Mouse (Mus musculus): ENCODE measurements at regions not wholly inside any gene's neighbourhood (a gene's known extent, or its start where the extent isn't known, plus 50 kb on each side); places are given as distances from the start of the nearest gene placed in this dataset.

- DNase-seq (ENCODE audit: low spot score) = no peak
Observed at GRCm38 (mm10) chr2:103848923-103849700, 51.7 kb upstream of the Caprin1 start.

GRCm38 (mm10) chr2:103849766-103850530, 52.5 kb upstream of the Caprin1 start:
- DNase-seq (ENCODE audit: low spot score) = no peak

DNA sequence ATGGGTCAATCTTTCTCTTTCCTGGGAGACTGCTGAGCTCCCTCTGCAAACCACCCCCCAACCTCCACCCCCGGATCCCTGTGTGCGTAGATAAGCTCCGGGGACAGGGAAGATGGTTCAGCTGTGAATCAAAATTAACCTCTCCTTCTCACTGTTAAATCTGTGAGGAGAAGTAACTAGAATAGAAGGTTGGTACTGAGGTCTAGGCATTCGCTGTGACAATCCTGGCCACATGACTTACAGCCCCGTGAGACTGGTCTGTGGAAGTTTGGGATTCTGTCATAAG, 53.0 kb upstream of the Caprin1 start:
- DNase-seq (ENCODE audit: low spot score) = no peak

DNA sequence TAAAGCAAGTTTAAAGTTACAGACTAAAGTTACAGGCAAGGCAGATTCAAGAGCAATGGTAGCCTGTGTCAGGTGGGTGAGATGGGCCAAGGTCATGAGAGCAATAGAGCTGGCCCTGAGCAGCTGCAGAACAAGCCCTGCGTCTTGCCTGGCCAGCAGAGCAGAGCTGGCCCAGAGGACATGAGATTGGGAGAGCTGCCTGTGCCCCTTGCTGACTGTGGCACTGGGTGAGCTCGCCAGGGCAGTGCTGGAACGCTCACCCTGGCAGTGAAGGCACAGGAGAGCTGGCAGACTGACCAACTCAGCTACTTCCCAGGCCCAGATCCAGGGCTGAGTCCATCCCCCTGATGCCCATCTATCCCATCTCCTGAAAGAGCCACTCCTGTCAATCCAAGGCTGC, 53.7 kb upstream of the Caprin1 start:
- DNase-seq (ENCODE audit: low spot score) = no peak

GRCm38 (mm10) chr2:103861226-103861625, 63.8 kb upstream of the Caprin1 start:
- DNase-seq (ENCODE audit: low spot score) = no peak

- DNase-seq (ENCODE audit: low spot score) = no peak
Observed at GRCm38 (mm10) chr2:103864254-103864653, 66.8 kb upstream of the Caprin1 start.

- no peak for DNase-seq (ENCODE audit: low spot score)
Observed at GRCm38 (mm10) chr2:103865319-103866171, 68.1 kb upstream of the Caprin1 start.

- DNase-seq (ENCODE audit: low spot score) = no peak
Observed at GRCm38 (mm10) chr2:103867241-103867957, 70.0 kb upstream of the Caprin1 start.

DNA sequence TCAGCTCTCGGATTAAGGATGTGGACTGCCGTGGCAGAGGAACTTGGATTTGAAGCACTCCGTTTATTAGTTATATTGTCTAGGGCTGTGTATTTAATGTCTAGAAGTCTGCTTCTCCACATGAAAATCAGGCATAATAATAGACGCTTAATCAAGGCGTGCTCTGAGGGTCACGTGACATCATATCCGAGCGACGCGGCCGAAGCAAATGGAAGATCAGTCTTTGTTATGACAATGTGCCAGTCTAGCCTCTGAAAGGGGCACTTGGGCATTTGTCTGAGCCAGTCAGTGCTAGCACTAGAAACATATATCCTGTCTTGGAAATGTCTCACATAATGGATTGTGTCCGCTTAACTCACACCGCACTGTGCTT, 70.5 kb upstream of the Caprin1 start:
- no peak for DNase-seq (ENCODE audit: low spot score)

- DNase-seq (ENCODE audit: low spot score) = no peak
Observed at GRCm38 (mm10) chr2:103868655-103869054, 71.2 kb upstream of the Caprin1 start.

GRCm38 (mm10) chr2:103871522-103872276, 74.2 kb upstream of the Caprin1 start:
- DNase-seq (ENCODE audit: low spot score) = peak; percentile 37

DNA sequence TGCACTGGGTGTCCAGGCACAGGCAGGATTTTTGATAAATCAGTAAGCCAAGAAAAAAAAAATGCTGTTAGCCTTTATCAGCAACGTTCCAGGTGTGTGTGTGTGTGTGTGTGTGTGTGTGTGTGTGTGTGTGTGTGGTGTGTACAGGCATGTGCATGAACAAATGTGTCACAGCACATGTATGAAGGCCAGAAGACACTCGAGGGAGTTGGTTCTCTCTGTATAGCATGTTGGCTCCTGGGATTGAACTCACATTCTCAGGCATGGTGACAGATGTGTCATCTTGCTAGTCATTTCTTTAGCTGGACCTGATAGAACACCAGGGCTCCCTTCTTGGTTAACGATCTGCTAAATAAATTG, 74.8 kb upstream of the Caprin1 start:
- DNase-seq (ENCODE audit: low spot score) = no peak

DNA sequence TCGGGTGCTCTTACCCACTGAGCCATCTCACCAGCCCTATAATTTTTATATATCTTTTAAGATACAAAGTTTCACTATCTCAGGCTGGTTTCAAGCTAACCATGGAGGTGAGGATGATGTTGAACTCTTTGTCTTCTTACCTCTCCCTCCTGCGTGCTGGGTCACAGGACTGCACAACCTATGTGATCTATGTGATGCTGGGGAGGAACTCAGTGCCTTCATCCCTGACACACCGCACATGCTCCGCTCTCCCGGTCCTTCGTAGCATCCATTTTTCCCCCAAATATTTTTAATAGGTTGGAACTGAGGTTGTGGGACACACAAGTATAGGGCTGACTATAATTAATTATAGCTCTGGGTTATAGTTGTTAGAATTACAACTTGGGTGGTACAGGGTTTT, 75.9 kb upstream of the Caprin1 start:
- DNase-seq (ENCODE audit: low spot score) = no peak

- no peak for DNase-seq (ENCODE audit: low spot score)
Observed at GRCm38 (mm10) chr2:103874466-103874865, 77.0 kb upstream of the Caprin1 start.

DNA sequence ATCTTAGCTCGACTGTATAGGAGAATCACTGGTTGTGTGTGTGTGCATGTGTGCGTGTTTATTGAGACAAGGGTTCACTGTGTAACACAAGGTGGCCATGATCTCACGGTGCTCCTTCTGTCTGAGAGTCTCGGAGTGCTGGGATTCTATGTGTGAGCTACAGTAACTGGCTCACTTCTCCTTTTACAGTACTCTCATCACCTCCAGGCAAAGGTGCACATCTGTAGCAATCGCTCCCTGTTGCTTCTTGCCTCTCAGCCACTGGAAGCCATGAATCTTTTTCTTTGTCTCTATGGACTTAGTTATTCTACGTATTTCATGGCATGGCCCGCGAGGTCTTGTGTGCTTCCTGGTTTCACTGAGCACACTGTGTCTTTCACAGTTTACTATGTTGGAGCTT, 78.3 kb upstream of the Caprin1 start:
- no peak for DNase-seq (ENCODE audit: low spot score)

- no peak for DNase-seq (ENCODE audit: low spot score)
Observed at GRCm38 (mm10) chr2:103876236-103876635, 78.8 kb upstream of the Caprin1 start.

GRCm38 (mm10) chr2:103881026-103881763, 76.6 kb upstream of the Lmo2 start:
- DNase-seq (ENCODE audit: low spot score) = no peak

DNA sequence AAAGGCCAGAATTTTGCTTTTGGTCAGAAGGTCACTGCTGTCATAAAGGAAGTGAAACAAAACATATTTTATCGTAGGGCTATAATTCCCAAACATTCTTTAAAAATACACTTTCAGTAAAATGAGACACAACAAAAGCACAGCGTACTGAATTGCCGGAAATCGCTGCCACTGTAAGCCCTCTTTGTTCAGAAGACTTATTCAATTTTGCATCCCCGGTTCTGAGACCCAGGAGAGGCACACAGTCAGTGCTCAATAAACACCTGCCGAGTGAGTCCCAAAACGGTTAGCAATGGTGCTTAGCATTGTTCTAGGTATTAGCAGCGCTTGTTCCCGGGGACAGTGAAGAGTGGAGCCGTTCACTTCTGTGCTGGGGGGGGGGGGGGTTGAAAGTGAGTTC, 72.9 kb upstream of the Lmo2 start:
- DNase-seq (ENCODE audit: low spot score) = no peak

GRCm38 (mm10) chr2:103888023-103888422, 69.8 kb upstream of the Lmo2 start:
- DNase-seq (ENCODE audit: low spot score) = no peak

DNA sequence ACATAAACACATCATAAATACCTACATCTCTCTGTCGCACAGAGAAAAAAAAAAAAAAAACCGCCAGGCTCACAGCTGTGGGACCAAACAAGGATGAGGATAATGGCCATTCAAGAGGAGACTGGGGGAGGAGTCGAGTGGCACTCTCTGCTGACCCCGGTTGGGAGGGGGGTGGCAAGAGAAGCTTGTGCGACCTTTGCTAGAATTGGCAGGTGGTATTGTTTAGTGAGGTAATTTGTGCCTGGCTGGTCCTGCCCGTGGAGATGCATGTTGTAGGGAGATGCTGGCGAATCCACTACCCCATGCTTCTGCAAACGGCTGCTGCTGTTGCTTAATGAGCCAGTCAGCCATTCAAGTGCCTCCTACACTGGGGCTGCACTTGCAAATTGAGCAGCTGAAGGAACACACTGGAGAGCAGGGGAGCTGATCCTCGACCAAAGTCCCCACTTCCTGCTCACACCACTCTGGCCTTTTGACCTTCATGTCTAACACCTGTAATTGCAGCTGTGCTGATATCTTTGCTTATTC, 66.5 kb upstream of the Lmo2 start:
- DNase-seq (ENCODE audit: low spot score) = no peak
